Mouse (Mus musculus) adipocyte (in vitro differentiated cells): ENCODE measurements around the gene Muc4.
A peak's percentile ranks its signal among the peaks of the same experiment; 100 is the strongest.

Source experiments
- DNase-seq: peaks from one replicate; pipeline ENCODE4 v3.0.0-alpha.2; 2016; ENCODE audit warnings: low spot score

The Muc4 gene

DNA sequence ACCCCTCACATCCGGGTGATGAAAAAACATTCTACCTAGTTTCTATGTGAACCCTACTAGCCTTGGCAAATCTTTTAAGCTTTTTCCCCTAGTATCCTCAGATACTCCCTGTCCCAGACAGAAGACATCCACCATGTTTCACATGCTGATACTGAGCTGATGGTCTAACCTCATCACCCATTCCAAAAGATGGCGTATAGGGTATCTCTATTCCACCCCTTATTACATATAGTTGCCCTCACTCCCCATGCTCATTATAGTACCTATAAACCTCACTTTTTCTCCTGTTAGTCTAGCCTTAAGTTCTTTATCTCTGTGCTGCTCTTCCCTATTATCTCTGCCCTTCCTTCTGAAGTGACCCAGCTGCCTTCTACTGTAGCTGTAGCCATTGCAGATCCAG lies at the start of gene Muc4:
Gene Muc4 (plus strand): TSS at position 301 of the 400 bp plus-strand sequence.
- no peak for DNase-seq

DNA sequence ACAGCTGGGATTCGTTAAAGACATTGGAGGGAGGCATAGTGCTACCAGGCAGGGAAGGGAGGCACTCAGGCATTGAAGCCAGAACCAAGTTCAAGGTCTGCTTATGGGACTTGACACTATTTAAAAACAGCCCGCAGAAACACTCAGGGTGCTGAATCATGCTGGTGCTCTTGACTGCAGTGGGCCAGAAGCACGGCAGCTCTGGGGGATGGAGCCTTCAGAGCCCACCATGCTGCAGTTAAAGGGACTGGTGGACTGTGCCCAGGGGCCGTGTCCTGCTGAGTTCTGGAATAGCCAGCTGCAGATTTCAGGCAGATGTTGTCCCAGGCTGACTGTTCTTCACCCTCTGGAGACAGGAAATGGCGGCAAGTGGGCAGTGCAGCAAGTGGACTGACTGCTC lies 49.7 kb upstream of the Muc4 start:
- no peak for DNase-seq

DNA sequence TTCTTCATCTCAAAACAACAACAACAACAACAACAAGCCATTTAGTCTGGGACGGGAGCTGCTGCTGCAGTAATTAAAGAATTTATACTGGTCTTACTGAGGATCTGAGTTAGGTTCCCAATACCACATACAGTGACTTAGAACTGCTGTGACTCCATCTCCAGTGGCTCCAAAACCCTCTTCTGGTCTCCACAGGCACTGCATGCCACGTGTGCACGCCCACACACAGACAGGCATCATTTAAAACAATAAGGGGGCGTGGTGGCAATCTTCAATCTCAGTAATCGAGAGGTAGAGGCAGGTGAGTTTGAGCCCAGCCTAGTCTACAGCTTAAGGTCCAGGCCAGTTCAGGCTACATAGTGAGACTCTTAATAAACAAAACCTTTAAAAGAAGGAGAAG lies 48.5 kb upstream of the Muc4 start:
- DNase-seq: no peak

DNA sequence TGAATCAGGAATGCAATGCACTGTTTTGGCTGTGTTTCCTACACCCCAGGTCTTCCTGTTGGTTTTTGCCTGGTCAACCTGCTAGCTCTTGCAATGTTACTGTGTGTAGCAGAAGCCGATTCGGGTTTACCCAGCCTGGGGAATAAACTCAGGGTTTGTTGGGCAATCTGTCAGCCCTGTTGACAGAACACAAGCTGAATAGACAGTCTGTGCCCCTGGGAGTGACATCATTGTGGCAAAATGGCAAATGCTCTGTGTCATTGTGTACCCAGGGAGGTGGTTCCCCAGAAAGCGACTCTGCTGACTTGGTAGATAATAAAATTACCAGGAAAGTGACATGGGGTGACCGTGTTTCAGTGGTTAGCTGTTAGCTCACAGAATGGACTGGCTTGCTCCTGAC lies 46.9 kb upstream of the Muc4 start:
- peak; percentile 88 for DNase-seq

DNA sequence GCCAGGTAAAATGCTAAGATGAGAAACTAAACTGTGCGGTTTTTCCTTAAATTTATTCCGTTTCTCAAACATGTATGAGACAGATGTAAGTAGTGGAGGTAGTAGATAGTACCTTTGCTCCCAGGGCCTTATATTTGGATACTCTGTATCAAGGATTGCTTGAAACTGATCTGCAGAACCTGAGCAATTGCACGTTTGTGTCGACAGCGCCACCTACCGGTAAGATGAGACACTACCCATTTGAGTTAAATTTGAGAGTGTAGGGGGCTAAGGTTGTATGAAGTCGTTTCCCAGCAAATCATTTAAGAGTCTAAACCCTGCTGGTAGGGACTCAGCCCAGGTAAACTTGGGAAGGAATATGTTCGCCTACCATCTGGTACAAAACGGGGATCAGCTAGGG lies 46.2 kb upstream of the Muc4 start:
- DNase-seq: peak; percentile 88

DNA sequence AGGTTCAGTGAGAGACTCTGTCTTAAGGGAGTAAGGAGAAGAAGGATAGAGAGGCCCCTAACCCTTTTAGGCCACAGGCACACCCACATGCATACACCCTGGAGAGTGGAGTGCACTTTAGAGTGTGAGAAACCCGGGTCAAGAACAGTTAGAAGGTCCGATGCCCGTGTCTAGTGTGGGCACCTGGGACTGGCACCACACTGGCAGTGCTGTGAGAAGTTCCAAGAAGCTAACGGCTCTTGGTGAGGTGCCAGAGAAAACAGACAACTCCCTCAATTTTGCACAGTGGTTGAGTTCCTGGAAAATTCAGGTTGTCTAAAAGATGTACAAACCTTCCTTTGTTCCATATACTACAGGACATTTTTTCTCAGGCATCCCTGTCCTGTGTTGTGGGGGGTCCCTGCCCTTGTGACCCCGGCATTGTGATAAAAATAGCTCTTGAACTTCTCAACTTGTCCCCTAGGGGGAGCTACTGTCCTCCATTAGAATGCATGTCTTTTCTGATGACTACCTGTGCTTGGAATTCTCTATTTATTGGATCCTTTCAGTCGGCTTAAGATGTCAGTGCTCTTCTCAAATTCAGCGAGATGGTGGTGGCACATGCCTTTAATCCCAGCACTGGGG lies 38.7 kb upstream of the Muc4 start:
- DNase-seq: peak; percentile 59

DNA sequence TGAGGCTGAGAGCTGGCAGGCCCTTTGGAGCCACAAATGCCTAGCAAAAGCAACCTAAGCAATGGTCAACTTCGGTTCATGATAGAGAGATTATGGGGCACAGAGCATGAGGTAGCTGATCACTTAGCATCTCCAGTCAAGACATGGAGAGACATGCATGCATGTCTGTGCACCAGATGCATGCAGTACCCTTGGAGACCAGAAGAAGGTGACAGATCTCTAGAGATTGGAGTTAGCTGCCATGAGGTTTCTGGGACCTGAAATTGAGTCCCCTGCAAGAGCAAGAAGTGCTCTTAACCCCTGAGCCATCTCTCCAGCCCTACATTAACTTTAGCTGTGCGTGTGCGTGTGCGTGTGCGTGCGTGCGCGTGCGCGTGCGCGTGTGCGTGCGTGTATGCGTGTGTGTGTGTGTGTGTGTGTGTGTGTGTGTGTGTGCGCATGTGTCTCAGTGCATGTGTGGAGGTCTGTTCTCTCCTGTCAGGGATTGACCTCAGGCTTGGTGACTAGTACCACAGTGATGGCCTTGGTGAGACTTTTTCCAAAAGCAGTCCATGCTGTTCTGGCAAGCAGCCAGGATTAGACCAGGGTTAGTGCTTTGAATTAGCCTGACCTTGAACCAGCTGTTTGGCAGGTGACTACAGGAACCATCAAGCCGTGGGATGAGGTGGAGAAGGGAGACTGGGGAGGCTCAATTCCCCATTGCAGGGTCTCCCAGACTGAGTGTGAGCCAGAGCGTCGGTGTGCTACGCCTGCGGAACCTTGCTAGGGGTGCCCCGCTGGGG lies 37.8 kb upstream of the Muc4 start:
- no peak for DNase-seq

DNA sequence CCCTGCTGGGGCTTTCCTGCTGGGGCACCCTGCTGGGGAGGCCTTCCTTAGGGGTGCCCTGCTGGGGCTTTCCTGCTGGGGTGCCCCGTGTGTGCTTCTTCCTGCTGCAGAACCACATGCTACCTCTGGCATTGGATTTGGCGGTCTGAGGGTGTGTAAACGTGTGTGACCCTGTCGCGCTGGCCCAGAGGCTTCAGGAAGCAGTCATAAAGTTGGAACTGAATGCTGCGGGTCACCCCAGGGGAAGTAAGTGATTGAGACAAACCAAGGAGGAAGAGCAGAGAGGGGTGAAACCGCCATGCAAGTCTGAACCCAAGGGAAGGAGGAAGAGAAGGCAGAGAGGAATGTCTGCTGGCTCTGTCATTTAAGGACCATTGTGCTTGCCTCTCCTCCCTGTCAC lies 37.1 kb upstream of the Muc4 start:
- DNase-seq: no peak

DNA sequence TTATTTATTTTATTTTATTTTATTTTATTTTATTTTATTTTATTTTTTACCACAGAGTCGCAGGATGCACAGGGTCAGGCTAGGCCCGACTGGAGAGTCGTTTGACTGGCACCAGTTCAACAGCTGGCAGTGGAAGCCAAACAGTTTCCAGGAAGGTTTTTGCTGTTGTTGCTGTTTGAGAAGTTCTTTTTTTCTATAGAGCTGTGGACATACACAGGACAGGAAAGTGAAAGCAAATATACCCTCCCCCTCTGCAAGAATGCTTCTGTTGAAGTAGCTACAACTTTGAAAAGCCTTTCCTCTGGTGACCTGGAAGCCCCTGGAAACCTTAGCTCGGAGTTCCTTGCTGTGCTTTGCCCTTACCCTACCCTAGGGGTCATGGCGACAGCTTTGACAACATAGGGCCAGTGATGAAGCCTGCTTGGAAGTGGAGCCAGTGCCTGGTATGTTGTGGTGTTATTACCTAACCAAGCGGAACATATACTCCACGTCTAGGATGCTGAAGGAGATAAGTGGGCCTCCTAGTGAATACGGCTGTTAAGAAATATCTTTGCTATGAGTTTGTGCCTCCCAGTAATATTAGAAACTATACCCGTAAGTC lies 32.3 kb upstream of the Muc4 start:
- DNase-seq: peak; percentile 88

DNA sequence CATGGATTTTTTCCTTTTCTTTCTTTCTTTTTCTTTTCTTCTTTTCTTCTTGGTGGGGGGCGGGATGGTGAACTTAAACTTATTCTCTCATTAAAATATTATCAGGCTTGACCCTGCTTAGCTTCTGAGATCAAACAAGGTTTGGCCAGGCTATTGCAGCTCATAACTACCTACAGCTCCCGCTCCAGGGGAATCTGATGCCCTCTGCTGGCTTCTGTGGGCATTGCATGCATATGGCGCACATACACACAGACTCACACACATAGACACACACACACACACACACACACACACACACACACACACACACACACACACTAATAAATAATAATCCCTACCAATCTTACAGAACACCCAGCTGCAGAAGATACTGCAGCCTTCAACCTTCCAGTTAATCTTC lies 30.1 kb upstream of the Muc4 start:
- DNase-seq: no peak

DNA sequence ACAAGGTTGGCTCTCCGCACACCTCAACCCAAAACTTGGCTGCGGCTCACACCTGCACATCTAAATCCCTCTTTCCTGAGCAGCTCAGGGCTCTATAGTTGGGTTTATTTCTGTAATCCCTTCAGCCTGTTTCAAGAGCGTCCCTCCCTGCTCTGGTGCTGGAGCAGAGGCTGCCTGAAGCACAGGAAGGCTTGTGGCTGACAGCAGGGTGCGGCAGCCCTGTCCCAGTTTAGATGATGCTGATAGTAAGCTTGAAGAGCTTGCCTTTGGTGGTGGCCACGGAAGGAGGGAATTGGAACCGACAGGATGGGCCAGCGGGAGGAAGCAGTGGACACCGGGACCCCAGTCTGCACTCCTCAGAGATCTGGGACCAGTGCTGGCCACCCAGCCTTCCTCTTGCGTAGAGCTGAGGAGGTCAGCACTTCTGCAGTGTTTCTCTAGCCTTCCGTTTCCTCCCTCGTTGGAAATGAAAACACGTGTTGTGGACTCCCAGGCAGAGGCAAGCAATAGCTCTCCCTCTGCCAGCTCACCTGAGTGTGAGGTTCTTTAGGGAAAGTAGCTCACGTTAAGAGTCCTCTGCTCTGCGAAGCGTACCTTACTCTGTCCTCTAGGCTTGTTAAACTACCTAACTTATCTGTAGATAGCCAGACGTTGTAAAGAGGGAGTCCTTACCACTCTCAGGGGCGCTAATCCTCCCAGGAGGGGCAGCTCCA lies 28.4 kb upstream of the Muc4 start:
- DNase-seq: no peak

DNA sequence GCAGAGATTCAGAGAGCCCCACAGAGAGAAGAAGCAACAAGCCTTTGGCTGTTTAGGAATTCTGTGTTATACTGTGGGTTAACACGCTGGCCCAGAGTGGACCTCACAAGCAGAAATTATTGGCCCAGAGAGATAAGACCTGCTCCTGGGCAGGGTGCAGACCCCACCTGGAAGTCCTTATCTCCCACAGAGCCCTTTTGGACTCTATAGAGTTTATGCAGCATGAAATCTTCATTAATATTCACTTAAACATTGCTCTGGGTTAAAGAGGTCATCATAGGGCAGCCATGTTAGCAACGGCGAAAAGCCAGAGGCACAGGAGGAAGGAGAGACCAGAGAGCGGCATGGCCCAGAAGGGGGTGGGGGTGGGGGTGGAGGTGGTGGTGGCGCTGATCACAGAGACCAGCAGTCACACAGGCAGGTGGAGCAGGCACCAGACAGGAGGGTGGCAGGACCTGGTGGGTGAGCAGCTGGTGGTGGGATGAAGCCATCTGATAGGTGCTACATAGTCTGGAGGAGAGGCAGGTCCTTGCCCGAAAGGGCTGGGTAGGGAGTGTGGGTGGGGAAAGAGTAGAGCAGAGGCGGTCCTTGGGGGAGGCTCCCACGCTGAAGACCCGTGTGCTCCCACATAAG lies 27.7 kb upstream of the Muc4 start:
- no peak for DNase-seq

DNA sequence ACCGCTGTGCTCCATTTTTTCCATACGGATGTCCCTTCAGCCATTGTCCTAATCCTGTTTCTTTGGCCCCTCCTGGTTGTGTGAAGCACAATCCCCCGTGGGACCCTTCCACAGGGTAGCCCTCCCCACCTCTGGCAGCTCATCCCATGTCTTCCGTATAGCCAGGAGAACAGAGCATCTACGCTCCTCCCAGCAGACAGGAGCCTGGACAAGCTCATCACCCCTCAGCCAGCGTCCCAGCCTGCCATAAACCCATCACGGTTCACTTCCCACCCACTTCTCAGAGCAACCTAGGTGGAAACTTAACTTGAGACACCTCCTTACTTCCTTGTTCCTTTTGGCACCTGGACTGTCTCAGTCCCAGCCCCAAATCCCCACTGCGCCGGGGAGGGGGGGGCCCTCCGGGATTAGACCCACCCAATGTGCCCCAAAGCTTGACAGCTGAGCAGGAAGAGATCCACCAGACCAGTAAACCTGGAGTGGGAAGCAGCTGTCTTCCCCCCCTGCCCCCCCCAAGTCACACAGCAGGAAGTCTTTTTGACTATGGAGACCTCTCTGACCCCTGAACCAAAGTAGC lies 27.1 kb upstream of the Muc4 start:
- no peak for DNase-seq

DNA sequence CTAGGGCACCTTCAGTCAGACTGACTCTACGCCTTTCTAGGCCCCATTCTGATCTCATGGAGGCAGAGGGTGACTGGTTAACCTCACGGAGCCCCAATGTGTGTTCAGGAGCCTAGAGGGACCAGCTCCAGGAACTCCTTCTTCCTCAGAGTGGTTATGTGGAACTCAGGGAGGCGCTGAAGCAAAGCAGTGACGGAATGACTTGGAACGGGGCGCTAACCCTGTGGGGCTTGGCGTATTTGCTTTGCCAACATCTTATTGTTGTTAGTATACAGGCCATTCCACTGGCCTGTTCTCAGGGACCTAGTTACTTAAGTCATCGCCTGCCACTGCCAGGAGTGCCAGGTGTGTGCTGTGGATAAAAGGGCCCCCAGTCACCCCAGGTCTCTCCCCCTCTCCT lies 26.6 kb upstream of the Muc4 start:
- no peak for DNase-seq

DNA sequence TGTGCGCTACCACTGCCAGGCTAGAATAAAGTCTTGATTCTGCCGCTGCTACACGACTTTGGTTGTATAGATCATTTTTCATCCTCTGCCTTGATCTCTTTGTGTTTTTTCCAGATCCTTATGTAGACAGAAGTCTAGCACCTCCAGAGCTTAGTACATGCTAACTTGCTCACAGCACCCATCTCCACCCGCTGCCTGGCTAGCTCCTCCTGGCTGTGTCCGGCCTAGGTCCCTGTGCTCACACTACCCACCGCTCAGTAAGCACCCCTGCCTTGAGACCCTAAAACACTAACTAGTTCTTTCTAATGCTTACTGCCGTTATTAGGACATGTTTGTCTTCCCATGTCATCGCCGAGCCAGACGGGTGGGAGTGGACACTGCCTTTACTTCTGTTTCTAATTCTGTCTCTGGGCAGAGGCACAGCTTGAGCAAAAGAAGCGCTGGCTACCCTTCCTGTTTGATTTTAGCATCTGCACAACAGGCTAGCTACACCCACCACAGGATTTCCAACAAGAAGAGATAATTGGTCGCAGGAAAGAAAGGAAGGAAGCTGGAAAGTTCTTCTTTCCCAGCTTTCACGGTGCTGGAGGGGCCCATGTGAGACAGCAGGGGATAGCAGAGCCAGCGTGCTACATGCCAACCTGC lies 25.1 kb upstream of the Muc4 start:
- no peak for DNase-seq

DNA sequence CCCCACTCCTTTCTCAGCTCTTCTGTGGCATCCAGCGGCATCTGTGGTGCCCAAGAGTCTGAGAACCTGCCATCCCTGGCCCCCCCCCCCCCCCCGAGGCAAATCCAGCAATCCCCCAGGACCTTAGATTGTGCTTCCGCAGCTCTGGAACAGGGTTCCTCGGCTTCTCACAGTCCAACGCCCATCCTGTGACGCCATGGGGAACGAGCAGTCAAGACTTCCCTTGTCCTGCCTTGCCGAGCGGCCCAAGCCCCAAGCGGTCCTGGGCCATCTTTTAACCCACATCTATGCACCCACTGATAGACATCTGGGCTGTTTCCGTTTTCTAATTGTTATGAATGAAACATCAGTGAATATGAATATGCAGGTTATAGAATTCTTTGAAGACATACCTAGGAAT lies 23.5 kb upstream of the Muc4 start:
- DNase-seq: no peak

DNA sequence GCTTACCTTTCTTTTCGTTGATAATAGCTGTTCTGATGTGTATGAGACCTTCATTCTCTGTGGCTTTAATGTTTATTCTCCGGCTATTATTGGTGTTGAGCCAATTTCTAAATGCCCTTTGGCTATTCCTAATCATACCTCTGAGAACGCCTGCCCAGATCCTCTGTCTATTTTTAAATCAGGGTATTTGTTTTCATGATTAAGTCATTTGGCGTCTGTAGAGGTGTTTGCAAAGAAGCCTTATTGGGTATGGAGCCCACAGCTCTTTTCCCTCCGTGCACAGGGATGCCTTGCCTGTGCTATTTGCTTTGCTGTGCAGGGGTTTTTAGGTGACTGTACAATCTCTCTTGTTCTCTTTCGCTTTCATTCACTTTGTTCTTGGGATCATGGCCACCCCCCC lies 22.1 kb upstream of the Muc4 start:
- no peak for DNase-seq

DNA sequence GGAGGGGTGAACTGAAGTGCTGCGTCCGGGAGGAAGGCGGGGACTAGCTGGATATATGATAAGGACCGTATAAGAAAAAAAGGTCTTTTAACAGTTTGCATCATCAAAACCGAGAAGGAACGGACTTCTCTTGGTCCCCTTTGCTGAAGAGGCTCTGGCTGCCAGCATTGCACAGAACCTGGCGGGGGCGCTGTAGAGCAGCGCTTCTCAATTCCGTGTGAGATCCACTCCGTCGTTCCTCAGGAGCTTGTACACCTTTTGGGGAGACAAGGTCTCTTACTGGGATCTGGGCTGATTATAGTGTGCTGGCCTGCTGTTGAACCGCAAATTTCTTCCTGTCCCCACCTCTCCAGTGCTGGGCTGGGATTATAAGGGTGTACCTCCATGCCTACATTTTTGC lies 20.3 kb upstream of the Muc4 start:
- no peak for DNase-seq

DNA sequence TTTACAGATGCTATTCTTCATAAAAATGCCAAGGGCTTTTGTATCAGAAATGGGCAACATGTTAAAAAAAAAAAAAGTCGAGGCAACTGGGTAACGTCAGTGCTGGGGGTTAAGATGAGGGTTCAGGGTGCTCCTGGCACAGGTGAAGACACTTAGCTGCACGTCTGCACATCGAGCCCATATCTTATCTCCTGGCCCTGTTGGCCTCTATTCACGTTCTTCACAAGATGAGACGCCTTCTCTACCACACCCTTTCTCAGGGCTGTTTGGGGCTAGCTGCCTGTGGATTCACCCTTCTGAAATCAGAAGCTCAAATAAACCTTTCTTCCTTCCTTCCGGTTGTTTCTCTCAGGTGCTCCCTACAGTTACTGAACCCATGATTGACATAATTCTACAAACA lies 12.5 kb upstream of the Muc4 start:
- no peak for DNase-seq

DNA sequence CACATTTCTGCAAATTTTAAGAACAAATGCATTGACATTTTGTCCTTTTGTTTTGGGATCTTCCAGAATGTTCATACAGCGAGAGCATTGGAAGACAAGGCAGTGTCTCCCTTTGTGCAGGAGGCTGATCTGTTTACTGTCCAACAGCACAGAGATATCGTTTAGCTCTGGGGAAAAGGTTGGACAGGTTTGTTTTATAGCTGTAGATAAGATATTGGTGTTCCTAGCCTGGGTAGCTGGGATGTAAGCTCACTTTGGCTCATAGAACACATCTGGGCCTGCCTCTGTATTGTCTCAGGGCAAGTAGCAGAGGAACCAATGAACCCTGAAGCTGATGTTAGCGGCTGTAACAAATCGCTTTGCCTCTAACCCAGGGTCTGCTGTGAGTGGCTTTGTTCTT lies 11.9 kb upstream of the Muc4 start:
- DNase-seq: no peak

DNA sequence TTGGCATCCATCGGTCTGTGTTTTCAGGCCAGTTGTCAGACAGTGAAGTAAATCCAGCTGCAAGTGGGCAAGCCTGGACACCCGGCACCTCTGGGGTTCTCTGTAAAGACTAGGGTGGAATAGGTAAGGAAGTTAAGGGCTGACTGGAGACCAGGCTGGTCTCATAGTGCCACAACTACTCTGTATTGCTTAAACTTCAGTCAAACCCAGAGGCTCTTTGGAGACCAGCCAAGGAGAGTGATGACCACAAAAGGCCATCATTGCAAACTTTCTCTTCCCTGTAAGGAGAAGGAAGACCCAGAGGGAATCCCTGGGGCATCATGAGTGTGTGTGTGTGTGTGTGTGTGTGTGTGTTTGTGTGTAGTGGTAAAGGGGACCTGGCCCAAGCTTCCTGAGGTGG lies 11.4 kb upstream of the Muc4 start:
- DNase-seq: peak; percentile 53

DNA sequence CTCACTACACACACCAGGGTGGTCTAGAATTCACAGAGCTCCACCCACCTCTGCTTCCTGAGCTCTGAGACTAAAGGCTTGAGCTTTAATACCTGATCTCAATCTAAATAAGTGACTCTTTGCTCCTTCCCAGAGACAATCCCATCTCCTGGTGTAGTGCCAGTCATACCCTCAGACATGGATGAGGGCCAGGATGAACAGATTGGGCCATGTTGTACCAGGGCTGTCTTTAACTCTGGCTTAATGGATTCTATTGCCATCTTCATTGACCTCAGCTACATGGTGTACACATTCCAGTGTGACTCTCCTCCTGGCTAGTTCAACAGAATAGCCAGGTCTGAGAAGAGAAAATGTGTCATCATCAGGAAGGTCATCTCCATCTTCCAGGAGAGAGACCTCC lies 9.2 kb upstream of the Muc4 start:
- DNase-seq: no peak
